Mouse (Mus musculus) right cerebral cortex, postnatal 25 days (tissue): Measurements from ENCODE around the gene Plb1.

ENCODE experiments used
- DNase-seq: peaks from one replicate; pipeline ENCODE4 v3.0.0; 2022

Plb1 gene

DNA sequence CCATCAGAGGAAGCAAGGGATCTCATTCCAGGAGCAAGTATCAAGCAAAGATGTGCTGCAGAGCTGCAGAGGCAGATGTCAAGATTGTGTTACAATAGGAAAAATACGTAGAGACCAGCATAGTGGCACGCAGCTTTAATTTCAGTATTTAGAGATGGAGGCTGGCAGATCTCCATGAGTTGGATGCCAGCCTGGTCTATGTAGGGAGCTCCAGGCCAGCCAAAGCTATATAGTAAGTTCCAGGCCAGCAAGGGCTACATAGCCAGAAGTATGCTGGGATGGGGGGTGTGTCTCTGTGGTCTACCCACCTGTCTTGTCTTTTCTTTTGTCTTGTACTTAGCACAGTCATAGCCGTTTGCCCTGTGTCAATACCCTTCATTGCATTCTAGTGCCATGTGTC lies 28.7 kb downstream of the Plb1 start:
- DNase-seq = no peak

DNA sequence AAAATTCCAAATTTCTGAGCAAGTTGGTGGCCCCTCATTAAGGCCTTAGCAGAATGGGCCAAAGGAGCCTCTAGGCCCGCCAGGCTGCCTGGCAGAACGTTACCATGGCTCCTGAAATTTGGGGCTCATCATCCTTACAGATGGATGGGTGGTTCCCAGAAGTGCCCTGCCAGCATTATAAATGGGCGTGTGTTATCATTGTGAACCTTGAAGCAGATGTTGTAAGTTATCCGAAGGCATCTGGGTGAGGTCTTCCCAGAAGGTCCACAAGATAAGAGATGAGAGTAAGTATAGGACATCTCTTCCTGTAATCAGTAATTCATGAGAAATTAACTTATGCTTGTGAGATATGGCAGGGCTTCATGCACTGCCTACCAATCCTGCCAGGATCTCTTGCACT lies 30.0 kb downstream of the Plb1 start:
- no peak for DNase-seq

DNA sequence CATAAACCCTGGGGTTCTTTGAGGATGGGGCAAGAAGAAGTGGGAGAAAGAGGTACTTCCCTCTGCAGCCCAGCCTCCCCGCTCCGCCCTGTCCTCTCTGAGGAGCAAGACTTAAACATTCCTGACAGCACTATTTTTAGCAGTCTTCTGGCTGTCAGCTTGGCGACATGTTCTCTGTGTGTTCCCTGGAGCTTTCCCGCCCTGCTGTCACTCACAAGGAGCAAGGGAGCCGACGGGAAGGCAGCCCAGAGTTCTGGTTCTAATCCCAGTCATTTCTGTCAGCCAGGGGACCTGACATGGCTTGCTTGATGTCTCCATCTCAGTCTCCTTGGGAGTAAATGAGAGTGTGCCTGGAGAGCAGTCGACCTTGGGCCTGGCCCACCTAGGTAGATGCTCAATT lies 40.0 kb downstream of the Plb1 start:
- no peak for DNase-seq

DNA sequence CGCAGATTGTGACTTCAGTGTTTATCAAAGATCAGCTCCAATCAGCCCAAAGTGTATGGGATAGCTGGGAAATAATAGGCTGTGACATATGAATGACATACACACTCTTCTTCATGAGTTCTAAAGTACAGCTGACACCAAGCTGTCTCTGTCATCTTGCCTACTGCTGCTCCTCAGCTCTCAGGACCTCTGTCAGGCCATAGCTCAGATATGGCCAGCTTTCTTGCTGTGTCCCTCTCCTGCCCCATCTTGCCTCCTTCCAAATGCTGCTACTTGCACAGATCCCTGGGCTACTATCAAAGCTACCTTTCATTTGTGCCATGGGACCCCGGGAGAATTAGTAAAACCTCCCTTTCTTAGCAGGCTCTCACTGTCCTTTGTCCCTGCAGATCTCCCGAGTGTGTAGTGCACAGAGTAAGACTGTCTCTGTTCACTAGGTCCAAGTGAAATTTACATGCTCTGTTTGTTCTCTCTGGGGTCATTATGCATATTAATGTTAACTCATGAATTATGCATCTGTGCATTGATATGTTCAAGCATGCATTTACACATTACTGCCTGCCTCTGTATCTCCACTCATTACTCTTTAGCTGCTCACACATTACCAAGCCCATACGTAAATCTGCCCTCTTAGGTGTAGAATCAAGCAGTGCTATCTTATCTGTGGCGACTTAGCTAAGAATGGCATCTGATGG lies 45.6 kb downstream of the Plb1 start:
- no peak for DNase-seq

DNA sequence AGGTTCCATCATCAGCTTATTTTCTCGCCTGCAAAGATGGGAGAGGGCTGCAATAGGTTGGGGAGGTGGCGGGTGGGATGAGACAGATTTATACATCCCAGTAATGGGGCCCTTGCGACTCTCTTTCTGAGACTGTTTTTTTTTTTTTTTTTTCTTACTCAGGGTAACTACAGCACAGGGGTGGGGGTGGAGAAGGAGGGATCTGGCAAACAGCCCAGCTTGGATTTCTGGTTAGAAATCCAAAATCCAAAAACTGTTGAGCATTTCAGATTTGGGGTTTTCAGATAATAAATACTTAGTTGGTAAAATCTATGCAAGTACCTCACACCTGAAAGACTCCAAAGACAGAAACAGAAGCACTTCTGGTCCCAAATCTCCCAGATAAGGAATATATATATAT lies 47.6 kb downstream of the Plb1 start:
- no peak for DNase-seq

DNA sequence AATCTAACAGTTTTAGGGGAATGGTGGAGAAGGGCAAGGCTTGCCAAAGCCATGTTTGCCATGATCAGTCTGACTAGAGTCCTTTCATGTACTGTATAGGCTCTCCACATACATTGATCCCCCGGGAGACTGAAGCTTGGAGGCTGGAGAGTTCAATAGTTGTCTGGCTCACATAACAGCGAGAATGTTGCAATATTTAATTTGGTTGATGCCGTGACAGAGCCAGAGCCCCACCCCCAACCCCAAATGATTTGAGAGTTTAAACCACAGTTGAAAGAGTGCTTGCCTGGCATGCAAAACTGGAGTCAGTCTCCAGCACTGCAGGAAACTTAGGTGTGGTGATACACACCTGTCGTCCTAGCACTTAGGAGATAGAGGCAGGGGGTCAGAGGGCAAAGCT lies 49.8 kb downstream of the Plb1 start:
- DNase-seq = no peak

DNA sequence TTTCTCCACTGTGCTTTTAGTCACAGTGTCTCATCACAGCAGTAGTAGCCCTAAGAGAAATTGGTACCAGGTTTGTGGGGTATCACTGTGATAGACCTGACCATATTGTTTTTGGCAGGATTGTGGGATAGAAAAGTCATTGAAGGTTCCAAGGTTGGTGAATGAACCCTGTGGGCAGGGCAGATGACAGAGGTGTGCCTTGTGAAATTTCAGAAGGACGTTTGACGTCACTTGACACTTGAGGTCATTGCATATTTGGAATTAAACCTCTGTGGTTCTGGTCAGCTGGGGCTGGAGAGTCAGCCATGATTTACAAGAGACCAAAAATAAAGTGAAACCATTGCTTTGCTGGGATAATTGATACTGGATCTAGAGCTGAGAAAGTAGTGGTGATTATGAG lies 50.9 kb downstream of the Plb1 start:
- no peak for DNase-seq

DNA sequence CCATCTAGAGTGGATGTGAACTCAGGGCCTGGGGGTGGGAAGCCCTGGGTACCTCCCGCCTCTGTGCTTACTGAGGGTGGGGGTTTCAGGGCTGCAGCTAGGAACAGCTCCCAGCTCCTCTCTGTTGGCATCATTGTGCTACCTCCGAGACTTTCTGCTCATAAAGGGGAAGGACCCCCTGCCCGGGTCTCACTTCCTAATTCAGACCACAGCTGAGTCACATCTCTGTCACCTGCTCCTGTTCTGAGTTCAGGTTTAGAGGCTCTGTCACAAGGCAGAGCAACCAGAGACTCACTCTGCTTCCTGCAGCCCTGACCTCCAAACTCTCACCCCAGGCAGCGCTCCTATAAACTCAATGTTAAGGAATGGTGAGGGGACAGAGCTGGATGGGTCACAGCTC lies 53.8 kb downstream of the Plb1 start:
- DNase-seq = no peak

DNA sequence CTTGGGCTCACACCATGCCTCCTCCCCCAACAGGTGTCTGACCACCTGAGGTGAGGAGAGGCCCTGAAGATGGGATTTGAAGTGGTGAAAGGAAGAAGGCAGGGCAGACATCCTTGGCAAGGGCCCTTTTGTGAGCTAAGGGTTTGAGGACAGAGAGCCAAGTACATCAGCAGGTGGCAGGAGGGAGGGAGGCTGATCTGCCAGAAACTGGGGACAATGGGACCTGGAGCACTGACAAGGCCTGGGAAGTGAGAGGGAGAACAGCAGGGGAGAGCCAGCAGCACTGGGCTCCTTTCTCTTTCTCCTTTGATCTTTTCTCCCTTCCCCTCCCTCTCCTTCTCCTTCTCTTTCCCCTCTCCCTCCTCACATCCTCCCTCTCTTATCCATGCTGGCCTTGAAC lies 55.5 kb downstream of the Plb1 start:
- no peak for DNase-seq

DNA sequence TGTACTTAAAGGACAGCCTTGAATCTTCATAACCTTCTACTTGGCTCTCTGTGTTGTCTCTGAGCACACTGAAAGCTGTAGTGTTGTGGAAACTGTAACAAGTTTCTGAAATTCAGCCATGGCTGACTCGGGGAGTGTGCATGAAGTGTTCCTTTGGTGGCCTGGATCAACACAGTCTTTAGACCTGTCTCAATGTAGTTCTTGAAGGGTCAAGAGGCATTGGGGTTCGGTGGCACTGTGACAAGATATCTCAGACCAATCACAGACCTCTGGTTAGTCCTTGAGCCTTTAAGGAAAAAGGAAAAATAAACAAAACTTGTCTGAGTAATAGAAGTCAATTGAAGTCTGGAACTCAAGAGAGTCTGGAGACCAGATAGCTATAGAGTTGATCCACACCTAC lies 58.8 kb downstream of the Plb1 start:
- DNase-seq = no peak

DNA sequence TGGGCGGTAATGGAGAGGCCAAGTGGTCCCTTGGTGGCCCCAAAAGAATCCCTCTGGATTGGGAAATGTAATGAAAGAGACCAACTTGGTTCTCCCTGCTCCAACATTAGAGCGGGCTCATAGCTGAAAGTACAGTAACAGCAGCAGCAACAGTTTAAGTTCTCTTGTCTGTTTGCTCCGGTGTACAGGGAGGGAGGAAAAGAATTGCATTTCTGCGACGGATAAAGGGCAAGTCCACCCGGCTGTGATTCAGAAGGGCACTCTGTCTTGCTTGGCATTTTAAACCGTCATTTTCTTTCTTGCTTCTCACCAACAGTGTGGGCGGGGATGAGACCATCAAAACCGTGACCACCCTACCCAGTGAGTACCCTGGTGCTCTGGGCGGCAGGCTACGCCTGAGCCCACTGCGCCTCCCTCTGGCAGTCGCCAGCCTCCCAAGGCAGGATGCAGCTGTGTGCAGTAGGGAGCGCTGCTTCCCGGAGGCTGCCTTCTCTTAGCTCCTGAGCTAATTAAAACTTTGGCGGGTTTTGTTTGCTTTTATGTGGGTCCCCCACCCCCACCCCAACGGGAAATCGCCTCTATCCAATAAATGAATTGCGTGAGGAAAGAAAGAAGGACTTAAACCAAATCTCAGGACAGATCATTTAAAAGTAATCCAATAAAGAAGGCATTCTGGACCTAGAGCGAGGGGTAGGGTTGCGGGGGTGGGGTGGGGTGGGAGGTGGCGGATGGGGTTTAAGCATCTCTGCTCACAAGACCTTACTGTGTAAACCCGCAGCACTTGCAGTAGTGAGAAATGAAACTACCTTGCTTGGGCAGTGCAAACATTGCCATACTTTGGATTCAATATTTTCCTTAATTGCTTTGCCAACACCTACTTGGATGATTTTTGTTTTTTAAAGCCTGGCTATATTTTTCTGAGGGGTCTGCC lies 70.7 kb downstream of the Plb1 start:
- DNase-seq = peak; percentile 34

DNA sequence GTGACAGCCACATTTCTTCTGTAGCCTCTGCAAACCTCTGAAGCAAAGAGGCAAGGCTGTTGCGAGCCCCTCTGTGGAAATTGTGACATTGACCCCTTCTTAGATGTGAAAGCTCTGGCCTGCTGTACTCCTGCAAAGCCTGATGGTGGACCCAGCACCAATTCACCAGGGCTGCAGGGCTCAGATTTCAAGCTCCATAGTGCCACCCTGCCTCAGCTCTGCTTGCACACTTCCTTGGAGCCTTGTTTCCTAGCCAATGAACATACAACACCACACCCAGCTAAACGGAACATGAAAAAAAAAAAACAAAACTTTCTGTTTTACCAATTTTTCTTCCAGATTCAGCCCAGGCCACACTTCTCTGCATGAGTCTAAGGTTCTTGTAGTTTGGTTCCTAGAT lies 74.6 kb downstream of the Plb1 start:
- no peak for DNase-seq

DNA sequence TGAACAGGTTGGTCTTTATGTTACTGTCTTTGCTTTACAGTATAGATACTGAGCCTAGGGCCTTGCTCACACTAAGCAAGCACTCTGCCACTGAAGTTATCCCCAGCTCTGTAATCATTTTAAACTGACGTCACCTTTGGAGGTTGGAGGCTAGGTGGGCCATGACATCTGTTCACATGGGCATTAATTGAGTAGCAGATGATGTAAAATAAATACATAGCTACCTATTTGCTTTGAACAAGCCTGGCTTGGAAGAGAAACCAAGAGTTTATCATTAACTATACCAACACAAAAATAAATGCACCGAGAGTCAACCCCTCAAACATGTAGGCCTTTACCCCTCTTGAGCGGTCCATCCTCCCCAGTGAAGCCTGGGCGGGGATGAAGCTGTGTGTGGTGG lies 76.1 kb downstream of the Plb1 start:
- DNase-seq = no peak

DNA sequence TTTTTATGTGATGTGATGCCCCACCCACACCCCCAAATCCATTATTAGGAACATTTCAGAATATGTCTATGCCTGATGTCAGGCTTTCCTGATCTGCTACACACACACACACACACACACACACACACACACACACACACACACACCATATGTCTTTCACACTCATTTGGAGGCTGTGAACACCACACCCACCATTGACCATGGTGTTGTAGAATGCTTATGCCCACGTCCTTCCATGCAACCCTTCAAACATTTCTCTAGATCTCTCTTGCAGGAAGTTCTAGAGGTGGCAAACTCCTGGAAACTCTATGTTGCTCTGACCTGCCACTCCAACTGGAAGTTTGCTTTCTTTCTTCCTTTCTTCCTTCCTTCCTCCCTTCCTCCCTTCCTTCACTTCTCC lies 77.2 kb downstream of the Plb1 start:
- DNase-seq = no peak

DNA sequence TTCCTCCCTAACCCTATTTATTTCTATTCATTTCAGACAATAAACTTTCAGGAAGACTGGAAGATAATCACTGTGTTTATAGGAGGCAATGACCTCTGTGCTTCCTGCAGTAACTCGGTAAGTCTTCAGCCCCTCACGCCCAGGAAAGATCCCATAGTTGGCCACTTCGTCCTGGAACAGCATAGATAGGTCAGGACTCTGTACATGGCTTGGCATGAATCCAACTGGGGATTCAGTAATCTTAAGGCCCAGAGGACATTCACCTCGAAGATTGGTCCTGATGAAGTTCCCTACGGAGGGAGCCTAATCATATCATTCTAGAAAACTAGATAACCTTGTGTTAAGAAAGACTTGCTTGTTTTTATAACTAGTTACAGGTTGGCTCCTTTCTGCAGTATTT lies 78.3 kb downstream of the Plb1 start:
- no peak for DNase-seq

DNA sequence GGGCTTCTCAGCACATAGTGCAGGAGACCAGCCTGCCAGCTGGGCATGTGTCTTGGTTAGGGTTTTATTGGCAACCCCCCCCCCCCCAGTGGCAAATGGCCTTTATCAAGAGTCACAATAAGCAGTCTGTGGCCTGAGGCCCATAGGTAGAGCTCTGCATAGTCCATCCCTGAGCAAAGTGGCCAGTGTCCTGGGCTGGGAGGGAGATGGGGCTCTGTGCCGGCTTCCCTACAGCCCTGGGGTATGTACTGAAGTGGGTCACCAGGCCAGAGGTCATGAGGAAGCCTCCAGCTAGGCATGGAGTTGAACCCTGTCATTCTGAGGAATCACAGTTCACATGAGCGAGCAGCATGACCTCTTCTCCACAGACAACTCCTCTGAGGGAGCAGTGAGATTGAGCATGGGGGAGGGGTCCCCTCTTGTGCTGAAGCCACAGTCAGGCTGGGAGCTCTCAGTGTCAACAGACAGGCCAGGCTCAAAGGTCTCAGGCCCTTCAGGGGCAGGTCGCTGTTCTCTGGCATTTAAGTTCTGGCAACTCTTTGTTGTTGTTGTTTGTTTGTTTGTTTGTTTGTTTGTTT lies 79.2 kb downstream of the Plb1 start:
- no peak for DNase-seq

DNA sequence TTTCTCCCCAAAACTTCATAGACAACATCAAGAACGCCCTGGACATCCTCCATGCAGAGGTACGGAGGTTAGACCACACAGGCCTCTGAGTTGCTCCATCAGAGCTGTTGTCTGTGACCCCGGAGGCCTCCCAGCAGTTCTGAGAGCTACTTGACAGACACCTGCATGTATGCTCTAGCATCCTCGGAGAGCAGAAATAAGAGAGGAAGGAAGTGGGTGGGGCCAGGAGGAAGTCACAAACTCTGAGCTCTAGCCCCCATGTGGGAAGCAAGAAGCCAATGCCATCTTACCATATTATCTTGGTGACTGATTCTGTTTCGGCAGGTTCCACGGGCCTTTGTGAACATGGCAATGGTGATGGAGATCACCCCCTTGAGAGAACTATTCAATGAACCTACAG lies 81.2 kb downstream of the Plb1 start:
- no peak for DNase-seq

DNA sequence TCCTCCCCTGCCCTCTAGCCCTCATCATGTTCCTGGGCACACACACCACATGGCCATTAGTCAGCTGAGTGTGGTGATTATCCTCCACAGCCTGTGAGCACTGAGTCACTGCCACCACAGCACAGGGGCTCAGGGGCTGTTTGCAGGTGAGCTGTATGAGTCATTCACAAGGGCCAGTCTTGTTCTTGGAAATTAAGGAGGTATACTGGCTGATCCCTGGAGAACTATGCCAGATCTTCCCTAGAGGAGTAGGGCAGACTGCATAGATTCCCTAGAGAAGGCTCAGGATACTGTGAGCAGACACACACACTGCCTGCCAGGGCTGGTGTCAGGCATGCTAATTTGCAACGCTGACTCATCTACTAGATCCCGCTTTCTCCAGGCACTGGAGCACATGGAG lies 82.2 kb downstream of the Plb1 start:
- peak; percentile 59 for DNase-seq

DNA sequence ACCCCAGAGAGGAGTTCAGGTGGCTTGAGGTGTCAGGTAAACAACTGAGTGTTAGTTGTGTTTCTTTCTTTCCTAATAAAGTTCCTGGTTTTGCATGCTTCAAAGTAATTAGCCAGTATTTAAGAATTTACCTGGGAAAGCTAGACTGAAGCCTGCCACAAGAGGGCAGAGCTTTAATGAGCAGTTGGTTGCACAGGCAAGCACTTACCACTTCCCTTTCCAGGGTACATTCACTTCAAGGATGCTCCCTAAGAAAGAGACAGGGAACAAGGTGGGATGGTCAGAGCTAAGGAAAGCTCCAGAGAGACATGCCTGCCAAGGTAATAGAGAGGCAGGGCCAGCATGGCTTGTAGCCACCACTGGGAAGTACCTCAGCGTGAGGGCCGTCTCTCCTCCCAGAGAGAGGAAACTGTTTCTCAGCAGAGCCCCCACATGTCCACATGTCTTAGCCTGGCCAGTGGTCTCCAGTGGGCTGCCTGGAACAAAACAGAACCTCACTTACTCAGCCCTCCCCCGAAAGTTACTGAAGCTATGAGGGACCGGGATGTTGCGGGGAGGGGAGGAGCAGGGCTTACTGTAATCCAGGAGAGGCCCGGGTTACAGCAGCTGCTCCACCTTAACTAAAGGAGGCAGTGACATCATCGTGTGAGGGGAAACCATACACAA lies 89.8 kb downstream of the Plb1 start:
- peak; percentile 43 for DNase-seq

DNA sequence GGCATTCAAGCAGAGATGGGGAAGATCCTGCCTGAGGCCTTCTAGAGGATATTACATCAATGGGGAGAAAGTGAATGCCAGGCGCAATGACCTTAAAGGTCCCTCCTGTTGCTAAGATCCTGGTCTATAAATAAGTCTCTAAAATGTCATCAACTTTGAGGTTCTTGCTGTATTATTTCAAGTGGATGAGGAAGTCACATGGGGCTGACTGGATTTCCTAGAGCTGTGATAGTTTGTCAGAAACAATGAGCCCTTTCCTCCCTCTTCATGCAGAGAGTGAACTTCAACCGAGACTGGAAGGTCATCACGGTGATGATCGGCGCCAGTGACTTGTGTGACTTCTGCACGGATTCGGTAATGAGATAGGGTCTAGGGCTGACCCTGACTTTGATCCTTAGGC lies 95.6 kb downstream of the Plb1 start:
- DNase-seq = no peak

DNA sequence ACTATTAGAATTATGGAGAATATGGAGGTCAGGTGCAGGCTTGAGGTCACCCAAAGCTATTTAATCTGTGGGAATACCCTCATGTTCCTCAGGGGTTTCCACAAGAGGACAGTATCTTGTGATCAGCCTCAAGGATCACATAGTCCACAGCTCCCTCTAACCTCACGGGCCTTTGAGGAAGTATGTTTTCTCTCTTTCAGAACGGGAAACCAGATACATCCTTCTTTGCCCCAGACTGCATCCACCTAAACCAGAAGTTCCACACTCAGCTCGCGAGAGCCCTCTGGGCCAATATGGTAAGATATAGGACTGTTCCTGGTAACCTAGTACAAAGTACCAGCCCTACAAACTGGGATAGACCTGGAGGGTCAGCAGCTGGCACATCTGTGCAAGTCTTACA lies 100.1 kb downstream of the Plb1 start:
- no peak for DNase-seq

DNA sequence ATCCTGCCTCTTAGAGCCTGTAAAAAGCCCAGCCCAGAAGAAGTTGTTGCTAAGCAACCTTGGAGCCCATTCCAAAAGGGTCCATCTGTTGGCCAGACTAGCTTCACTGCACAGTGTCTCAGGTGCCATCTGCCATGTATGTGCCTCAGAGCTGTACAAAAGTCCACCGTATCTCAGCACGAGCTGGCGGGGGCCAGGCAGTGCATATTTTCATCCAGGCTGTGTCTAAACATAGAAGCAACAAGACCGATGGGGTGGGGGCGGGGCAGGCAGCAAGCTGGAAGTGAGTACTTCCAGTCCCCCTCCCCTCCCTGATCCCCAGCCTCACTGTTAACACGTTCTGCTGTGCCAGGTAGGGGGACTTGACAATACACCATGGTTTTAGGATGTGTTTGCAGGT lies 102.7 kb downstream of the Plb1 start:
- DNase-seq = peak; percentile 65

DNA sequence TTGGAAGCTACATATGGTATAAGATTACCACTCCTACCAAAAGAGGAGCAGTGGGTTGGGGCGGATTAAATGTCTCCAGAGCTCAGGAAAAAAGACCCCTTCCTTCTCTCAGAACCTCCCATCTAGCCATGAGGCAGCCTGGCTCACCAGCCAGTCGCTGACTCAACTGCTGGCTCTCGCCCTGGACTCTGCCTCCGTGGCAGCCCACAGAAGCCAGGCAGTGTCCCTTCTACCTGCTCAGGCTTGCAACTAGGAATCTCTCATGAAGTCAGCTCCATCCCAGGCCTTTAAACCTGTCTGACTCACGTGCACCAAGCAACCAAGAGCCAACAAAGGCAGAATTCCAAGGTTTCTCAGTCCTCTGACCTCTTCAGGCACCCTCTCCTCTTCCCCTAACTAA lies 103.6 kb downstream of the Plb1 start:
- DNase-seq = peak; percentile 65

DNA sequence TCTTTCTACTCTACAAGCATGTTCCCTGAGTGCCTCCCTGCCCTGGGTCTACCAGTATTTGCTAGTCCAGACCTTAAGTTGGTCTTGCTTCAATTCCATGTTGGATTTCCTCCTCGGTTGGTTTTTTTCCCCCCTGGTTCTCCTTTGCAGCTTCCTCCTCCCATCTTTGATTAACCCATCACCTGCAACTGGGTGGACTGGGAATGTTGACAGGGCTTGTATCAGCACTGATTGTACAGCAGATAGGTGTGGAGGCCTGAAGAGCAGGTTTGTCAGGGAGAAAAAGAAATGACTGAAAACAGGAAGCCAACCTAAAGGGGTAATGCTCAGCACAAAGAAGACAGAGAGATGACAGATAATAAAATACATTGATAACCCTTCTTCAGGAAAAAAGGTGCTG lies 104.8 kb downstream of the Plb1 start:
- DNase-seq = no peak
